Mouse (Mus musculus) embryonic facial prominence, embryonic 13.5 days (tissue): ENCODE measurements around the gene Gm5127. TPM values are rescaled to one million over a fixed set of nuclear protein-coding genes. Genes with fewer than 3 reads are reported as not detected.

Experiments used
- ATAC-seq: fragments of 200-750 bp; cut with Nextera tagmentation; 2 replicates; pipeline ENCODE4 v1.8.0; 2017; ENCODE audit warnings: low read depth; ENCODE audit not compliant: insufficient number of reproducible peaks, insufficient read depth, low FRiP score, low TSS enrichment
- H3K27ac ChIP-seq: fragments of 300-500 bp; sonication (generic); 2 replicates; pipeline ENCODE4 v1.5.1; 2015; ENCODE audit warnings: moderate library complexity, mild to moderate bottlenecking, inconsistent platforms
- H3K27me3 ChIP-seq: fragments of 300-500 bp; sonication (generic); 2 replicates; pipeline ENCODE4 v1.6.1; 2015; ENCODE audit warnings: mild to moderate bottlenecking, inconsistent platforms
- H3K36me3 ChIP-seq: fragments of 300-500 bp; sonication (generic); 2 replicates; pipeline ENCODE4 v1.6.1; 2015; ENCODE audit warnings: mild to moderate bottlenecking, inconsistent platforms
- H3K4me1 ChIP-seq: fragments of 300-500 bp; sonication (generic); 2 replicates; pipeline ENCODE4 v1.6.1; 2015; ENCODE audit warnings: inconsistent platforms
- H3K4me2 ChIP-seq: fragments of 300-500 bp; sonication (generic); 2 replicates; pipeline ENCODE4 v1.6.1; 2015; ENCODE audit warnings: moderate library complexity, mild to moderate bottlenecking, inconsistent platforms
- H3K4me3 ChIP-seq: fragments of 300-500 bp; sonication (generic); 2 replicates; pipeline ENCODE4 v1.5.1; 2015; ENCODE audit warnings: mild to moderate bottlenecking, inconsistent platforms
- H3K9ac ChIP-seq: fragments of 300-500 bp; sonication (generic); 2 replicates; pipeline ENCODE4 v1.6.1; 2015; ENCODE audit warnings: mild to moderate bottlenecking, inconsistent platforms
- H3K9me3 ChIP-seq: fragments of 300-500 bp; sonication (generic); 2 replicates; pipeline ENCODE4 v1.6.1; 2016; ENCODE audit warnings: inconsistent platforms
- WGBS: fragments of 180-500 bp; shearing (Covaris S2); methylation state at CpG from one replicate; pipeline ENCODE4 v1.1.7; 2015; ENCODE audit warnings: mixed read lengths; 5-methylcytosine and 5-hydroxymethylcytosine counted together
- microRNA-seq: library from miRNA; unstranded; fragments of <30 nt; microRNA quantifications from one replicate; pipeline ENCODE4, GENCODE M21; 2016
- polyA plus RNA-seq: library from polyadenylated mRNA; unstranded; fragments of >200 nt; fragmentation: Nextera tagmentation; extraction: Ambion mirVana; gene quantifications from 2 replicates; pipeline ENCODE4 v1.2.1, GENCODE M21; 2015

Gm5127 gene
- polyA plus RNA-seq, 1 experiment from 2014 or later: not detected

DNA sequence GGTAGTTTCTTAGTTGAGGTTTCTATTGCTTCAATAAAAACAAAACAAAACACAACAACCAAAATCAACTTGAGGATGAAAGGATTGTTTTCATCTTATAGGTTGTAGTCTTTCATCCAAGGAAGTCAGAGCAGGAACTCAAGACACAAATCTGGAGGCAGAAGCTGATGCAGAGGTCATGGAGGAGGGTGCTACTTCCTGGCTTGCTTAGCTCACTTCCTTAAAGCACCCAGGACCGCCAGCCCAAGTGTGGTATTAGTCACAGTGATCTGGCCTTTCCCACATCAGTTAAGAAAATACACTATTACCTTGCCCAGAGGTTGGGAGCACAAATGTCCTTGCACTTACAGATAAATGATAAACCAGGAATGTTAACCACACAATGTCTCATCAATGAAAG, 45.5 kb downstream of the Gm5127 start:
- Histone ChIP-seq H3K4me2 (no peak overlapping the region), H3K4me3 (no peak overlapping the region), H3K4me1 (no peaks in the 10 kb centered on the region), H3K27ac (no peak overlapping the region), H3K36me3 (no peaks in the 10 kb centered on the region), H3K27me3 (no peaks in the 10 kb centered on the region), H3K9me3 (no peaks in the 10 kb centered on the region), H3K9ac (no peak overlapping the region)
- WGBS: 79% methylated on average over 1 of the region's 1 CpGs
- no peak for ATAC-seq

DNA sequence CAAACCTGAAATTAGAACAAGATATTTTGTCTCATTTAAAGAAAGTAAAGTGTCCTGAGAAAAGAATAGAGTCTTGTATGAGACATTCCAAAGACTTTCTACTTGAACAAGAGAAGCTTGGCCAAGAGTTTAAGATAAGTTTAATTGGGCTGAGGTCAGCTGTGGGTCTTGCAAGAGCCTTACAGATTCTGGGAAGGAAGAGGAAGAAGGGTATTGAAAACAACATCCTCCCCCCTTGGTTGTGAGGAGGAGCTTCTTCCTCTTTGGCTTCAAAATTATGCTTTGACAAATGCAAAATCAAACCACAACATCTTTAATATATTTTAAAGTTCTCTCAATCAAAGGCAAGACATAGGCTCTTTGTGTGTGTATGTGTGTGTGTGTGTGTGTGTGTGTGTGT, 50.6 kb downstream of the Gm5127 start:
- Histone ChIP-seq H3K27ac (no peak overlapping the region), H3K36me3 (no peaks in the 10 kb centered on the region), H3K4me2 (no peak overlapping the region)

DNA sequence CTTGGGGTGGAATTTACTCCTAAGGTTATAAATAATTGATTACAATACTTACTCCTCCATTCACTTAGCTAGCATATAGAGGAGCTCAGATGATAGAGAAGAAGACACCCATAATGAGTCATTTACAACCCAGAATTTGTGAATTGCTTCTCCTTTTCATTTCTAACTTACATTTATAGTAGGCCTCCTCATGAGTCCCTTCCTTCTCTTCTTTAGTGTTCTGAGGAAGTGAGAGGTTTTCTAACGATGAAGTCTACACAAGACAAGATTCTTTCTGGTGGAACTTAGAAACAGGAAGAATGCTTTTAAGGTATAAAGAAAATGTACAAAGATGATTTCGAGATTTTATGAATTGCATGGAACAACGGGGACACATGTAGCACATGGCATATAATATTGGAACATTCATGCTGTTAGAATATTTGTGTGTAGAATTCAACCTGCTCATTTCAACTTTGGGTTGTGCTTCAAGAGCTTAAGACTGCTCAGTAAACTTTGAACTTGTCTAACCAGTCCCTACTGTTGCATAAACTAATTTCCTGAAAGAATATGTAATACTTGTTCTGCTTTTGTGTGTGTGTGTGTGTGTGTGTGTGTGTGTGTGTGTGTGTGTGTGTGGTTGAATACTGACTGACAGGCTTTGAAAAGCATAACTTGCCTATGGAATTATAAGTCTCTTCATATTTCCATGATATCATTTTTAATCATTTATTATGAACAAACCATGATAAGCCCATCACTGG, 52.0 kb downstream of the Gm5127 start:
- no peak overlapping the region for H3K9ac ChIP-seq
- H3K4me3 ChIP-seq: no peak overlapping the region
- H3K4me2 ChIP-seq: no peak overlapping the region
- no peak overlapping the region for H3K27ac ChIP-seq
- no peaks in the 10 kb centered on the region for H3K9me3 ChIP-seq
- ATAC-seq: no peak
- WGBS: 91% methylated on average over 3 of the region's 3 CpGs
- H3K4me1 ChIP-seq: no peaks in the 10 kb centered on the region
- H3K27me3 ChIP-seq: no peaks in the 10 kb centered on the region; the same call in 1 of the 2 replicates
- H3K36me3 ChIP-seq: no peaks in the 10 kb centered on the region

More for the DNA sequence above, 50.6 kb downstream of the Gm5127 start:
- no peak for ATAC-seq
- Histone ChIP-seq H3K27me3 (no peaks in the 10 kb centered on the region; the same call in 1 of the 2 replicates), H3K4me3 (no peak overlapping the region), H3K9me3 (no peaks in the 10 kb centered on the region), H3K4me1 (no peaks in the 10 kb centered on the region), H3K9ac (no peak overlapping the region)

GRCm38 (mm10) chrX:106662101-106662500, 79.1 kb downstream of the Gm5127 start:
- Histone ChIP-seq H3K9ac (no peak overlapping the region), H3K36me3 (no peaks in the 10 kb centered on the region), H3K27me3 (no peaks in the 10 kb centered on the region), H3K4me3 (no peak overlapping the region), H3K4me1 (no peaks in the 10 kb centered on the region), H3K27ac (no peak overlapping the region), H3K9me3 (no peaks in the 10 kb centered on the region), H3K4me2 (no peak overlapping the region)
- ATAC-seq: no peak

GRCm38 (mm10) chrX:106704590-106704989, 121.6 kb downstream of the Gm5127 start:
- Histone ChIP-seq H3K4me1 (no peaks in the 10 kb centered on the region), H3K4me2 (no peak overlapping the region), H3K27ac (no peak overlapping the region), H3K9ac (no peak overlapping the region), H3K9me3 (no peaks in the 10 kb centered on the region), H3K27me3 (no peaks in the 10 kb centered on the region), H3K36me3 (no peaks in the 10 kb centered on the region), H3K4me3 (no peak overlapping the region)
- 82% methylated on average over 3 of the region's 3 CpGs for WGBS
- no peak for ATAC-seq

DNA sequence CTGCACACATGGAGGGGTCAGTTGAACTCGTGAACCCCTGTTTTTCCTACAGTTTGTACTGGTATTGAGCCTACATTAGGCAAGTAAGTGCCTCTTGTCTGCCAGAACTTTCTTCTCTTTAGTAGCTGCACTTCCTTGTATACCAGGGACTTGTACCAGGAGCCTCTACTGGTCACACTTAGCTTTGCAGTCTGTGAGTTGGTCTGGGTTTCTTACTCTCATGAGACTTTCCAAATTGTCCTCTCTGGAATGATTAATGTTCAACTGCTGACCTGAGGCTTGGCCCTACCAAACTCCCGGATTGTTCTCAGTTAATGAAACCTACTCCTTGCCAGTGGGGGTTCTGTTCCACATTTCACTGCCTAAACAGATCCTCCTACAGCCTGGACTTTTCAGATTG, 134.2 kb downstream of the Gm5127 start:
- H3K4me1 ChIP-seq: no peaks in the 10 kb centered on the region
- no peaks in the 10 kb centered on the region for H3K27me3 ChIP-seq
- no peak overlapping the region for H3K4me3 ChIP-seq
- H3K4me2 ChIP-seq: no peak overlapping the region
- no peak for ATAC-seq
- H3K9ac ChIP-seq: no peak overlapping the region
- WGBS: 46% methylated on average over 2 of the region's 2 CpGs
- no peaks in the 10 kb centered on the region for H3K36me3 ChIP-seq
- H3K27ac ChIP-seq: no peak overlapping the region
- H3K9me3 ChIP-seq: no peaks in the 10 kb centered on the region

DNA sequence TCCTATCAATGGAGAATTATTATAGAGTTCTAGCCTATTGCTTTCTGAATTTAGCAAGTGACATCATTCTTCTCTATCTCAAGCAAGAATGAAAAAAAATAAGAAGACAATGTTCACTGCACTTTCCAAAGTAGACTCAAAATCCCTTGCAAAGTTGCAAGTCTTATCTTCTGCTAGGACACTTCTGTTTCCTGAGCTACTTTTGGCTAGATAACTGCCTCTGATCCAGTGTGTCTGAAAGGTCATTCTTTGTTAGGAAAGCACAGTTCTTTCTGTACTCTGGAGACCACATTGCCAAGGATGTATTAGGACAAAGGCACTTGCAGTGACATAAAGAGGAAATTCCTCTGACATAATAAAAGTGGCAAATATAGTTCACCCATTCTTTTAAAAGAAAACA, 159.3 kb downstream of the Gm5127 start:
- ATAC-seq: no peak
- no peak overlapping the region for H3K9ac ChIP-seq
- H3K4me3 ChIP-seq: no peak overlapping the region
- H3K9me3 ChIP-seq: no peaks in the 10 kb centered on the region
- H3K4me1 ChIP-seq: no peaks in the 10 kb centered on the region
- H3K27ac ChIP-seq: no peak overlapping the region
- no peaks in the 10 kb centered on the region for H3K36me3 ChIP-seq
- no peaks in the 10 kb centered on the region for H3K27me3 ChIP-seq
- no peak overlapping the region for H3K4me2 ChIP-seq

DNA sequence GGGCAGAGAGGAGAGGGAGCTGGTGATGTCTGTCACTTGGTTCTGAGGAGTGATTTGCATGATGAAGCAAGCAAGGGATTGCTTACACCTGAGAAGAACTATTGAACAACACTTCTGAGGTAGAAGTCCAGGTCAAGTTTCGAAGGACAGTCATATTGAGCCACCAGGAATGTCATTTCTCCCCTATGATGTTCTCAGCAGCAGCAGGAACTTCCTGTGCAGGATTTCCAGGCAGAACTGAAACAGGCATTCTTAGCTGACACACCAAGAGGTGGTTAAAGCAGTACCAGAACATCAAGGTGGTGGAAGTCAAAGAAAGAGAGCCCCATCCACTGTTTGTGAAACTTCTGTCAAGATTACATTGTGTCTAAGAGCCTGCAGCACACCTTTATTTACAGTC, 172.3 kb downstream of the Gm5127 start:
- Histone ChIP-seq H3K27ac (no peak overlapping the region), H3K27me3 (no peaks in the 10 kb centered on the region), H3K4me1 (no peaks in the 10 kb centered on the region), H3K4me2 (no peak overlapping the region), H3K36me3 (no peaks in the 10 kb centered on the region), H3K9ac (no peak overlapping the region), H3K4me3 (no peak overlapping the region), H3K9me3 (no peaks in the 10 kb centered on the region)
- ATAC-seq: no peak
- 65% methylated on average over 1 of the region's 1 CpGs for WGBS

Small RNA genes lying within 50 kb of the gene (microRNA-seq; reads per million reads assigned to microRNA genes)
- gene Gm22102: not detected

Other genes starting within 250 kb of the Gm5127 start
- 10.9 and 14.6 TPM in 2 replicates for gene Fndc3c1, start 97.8 kb upstream of the Gm5127 start, polyA plus RNA-seq
- gene Cysltr1, start 20.5 kb downstream of the Gm5127 start, polyA plus RNA-seq: 0.74 and 0.88 TPM in 2 replicates